In the genomic region with DNA sequence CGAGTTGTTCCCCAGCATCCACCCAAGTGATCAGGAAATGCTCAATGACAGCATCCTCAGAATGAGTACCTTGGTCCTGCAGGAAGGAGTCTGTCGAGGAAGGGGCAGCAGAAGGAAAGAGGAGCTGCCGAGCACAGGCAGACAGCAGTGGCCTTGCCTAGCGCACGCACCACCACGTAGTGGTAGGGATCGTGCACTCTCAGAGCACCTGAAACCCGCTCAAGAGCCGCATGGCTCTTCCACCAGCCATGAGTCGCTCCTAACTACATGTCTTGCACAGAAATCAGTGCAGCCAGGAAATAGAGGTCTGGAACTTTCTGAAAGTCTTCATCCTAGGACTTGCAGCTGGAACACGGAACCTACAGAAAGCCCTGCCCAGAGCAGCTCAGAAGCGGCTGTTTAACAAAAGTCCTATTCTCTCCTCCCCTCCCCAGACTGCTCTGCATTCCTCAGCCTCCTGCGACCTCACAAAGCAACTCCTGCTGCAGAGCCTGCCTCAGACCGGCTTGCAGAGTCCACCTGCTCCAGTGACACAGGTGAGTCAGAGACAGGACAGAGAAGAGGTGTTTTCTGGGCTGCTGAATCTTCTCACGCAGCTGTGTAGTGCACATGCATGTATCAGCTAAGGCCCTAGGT, we compare ENCODE assay signal across 16 mouse cellular contexts. TPM values are rescaled to one million over a fixed set of nuclear protein-coding genes. Genes with fewer than 3 reads are reported as not detected.
DNase-seq lines count a peak whose midpoint lies in the region; ATAC-seq and TF ChIP-seq lines count a peak whose summit lies in the region.
"Had no signal": no experiment of that assay in that cellular context is flagged by ENCODE, and none has a peak within 500 bp of the region (broad histone marks: within the 10 kb centered on the region; RNA-seq: fewer than 3 reads in every experiment).

No protein-coding gene starts in this region.

- H3K27me3 ChIP-seq in heart, embryonic 11.5 days (ENCODE audit: control insufficient read depth, insufficient read depth, low read length) = 0 out of 2 replicates have a peak, but pooled peaks cover 3% of the 10 kb centered on the region
- no peaks in the 10 kb centered on the region for H3K27me3 ChIP-seq in lung, embryonic 14.5 days (ENCODE audit: insufficient read depth, low read length)
- no peaks in the 10 kb centered on the region for H3K27me3 ChIP-seq in embryonic facial prominence, embryonic 14.5 days (replicated peaks; ENCODE audit: control insufficient read depth, insufficient read depth, low read length)
- H3K27me3 ChIP-seq: heart, embryonic 15.5 days; limb, embryonic 15.5 days; neural tube, embryonic 15.5 days had no signal

- no peaks in the 10 kb centered on the region for H3K9me3 ChIP-seq in heart, embryonic 11.5 days (replicated peaks; ENCODE audit: control insufficient read depth, low read length)
- H3K9me3 ChIP-seq in lung, embryonic 14.5 days (ENCODE audit: low read depth, low read length) = no peaks in the 10 kb centered on the region
- H3K9me3 ChIP-seq in embryonic facial prominence, embryonic 14.5 days (ENCODE audit: control insufficient read depth, low read length) = no peaks in the 10 kb centered on the region
- H3K9me3 ChIP-seq: heart, embryonic 15.5 days; limb, embryonic 15.5 days; neural tube, embryonic 15.5 days had no signal

- H3K9ac ChIP-seq in heart, embryonic 11.5 days (ENCODE audit: low read depth, low read length) = no peak overlapping the region
- no peak overlapping the region for H3K9ac ChIP-seq in lung, embryonic 14.5 days
- no peak overlapping the region for H3K9ac ChIP-seq in embryonic facial prominence, embryonic 14.5 days (ENCODE audit: low read depth, low read length)
- H3K9ac ChIP-seq: heart, embryonic 15.5 days; hindbrain, embryonic 14.5 days; limb, embryonic 15.5 days; neural tube, embryonic 15.5 days had no signal

- peak overlapping the region; percentile 20; the same call in 1 of the 2 replicates for H3K4me2 ChIP-seq in heart, embryonic 11.5 days
- H3K4me2 ChIP-seq in lung, embryonic 14.5 days = peak overlapping the region; percentile 19; the same call in 1 of the 2 replicates
- H3K4me2 ChIP-seq in embryonic facial prominence, embryonic 14.5 days (ENCODE audit: low read depth, low read length) = no peak overlapping the region
- H3K4me2 ChIP-seq: heart, embryonic 15.5 days; hindbrain, embryonic 14.5 days; limb, embryonic 15.5 days; neural tube, embryonic 15.5 days had no signal

- no peak overlapping the region for H3K4me3 ChIP-seq in heart, embryonic 11.5 days (ENCODE audit: low read depth, low read length)
- H3K4me3 ChIP-seq in lung, embryonic 14.5 days (ENCODE audit: low read depth, low read length) = no peak overlapping the region
- H3K4me3 ChIP-seq in embryonic facial prominence, embryonic 14.5 days (ENCODE audit: low read depth, low read length) = no peak overlapping the region
- H3K4me3 ChIP-seq: heart, embryonic 15.5 days; limb, embryonic 15.5 days; neural tube, embryonic 15.5 days had no signal

- WGBS in heart, embryonic 11.5 days (ENCODE audit: insufficient replicate concordance) = 34% methylated on average over 15 of the region's 15 CpGs
- WGBS in lung, embryonic 14.5 days = 24% methylated on average over 15 of the region's 15 CpGs
- 21% methylated on average over 15 of the region's 15 CpGs for WGBS in embryonic facial prominence, embryonic 14.5 days

- H3K36me3 ChIP-seq in heart, embryonic 11.5 days (ENCODE audit: control insufficient read depth, insufficient read depth, low read length) = no peaks in the 10 kb centered on the region
- no peaks in the 10 kb centered on the region for H3K36me3 ChIP-seq in lung, embryonic 14.5 days (ENCODE audit: insufficient read depth)
- H3K36me3 ChIP-seq in embryonic facial prominence, embryonic 14.5 days (ENCODE audit: control insufficient read depth, insufficient read depth, low read length) = no peaks in the 10 kb centered on the region
- H3K36me3 ChIP-seq: heart, embryonic 15.5 days; limb, embryonic 15.5 days; neural tube, embryonic 15.5 days had no signal

- H3K4me1 ChIP-seq in heart, embryonic 11.5 days (ENCODE audit: control insufficient read depth, insufficient read depth, low read length) = peaks cover 6% of the 10 kb centered on the region
- no peaks in the 10 kb centered on the region for H3K4me1 ChIP-seq in lung, embryonic 14.5 days (ENCODE audit: insufficient read depth)
- 0 out of 2 replicates have a peak, but pooled peaks cover 4% of the 10 kb centered on the region for H3K4me1 ChIP-seq in embryonic facial prominence, embryonic 14.5 days (ENCODE audit: control insufficient read depth, insufficient read depth, low read length)

- no peak overlapping the region for H3K27ac ChIP-seq in heart, embryonic 11.5 days (ENCODE audit: low read depth, low read length)
- no peak overlapping the region; the same call in 1 of the 2 replicates for H3K27ac ChIP-seq in lung, embryonic 14.5 days (ENCODE audit: low read depth)
- H3K27ac ChIP-seq in embryonic facial prominence, embryonic 14.5 days (replicated peaks; ENCODE audit: low read depth, low read length) = no peak overlapping the region
- H3K27ac ChIP-seq: heart, embryonic 15.5 days; hindbrain, embryonic 14.5 days; limb, embryonic 15.5 days; neural tube, embryonic 15.5 days had no signal

- ATAC-seq in heart, embryonic 11.5 days (replicated peaks; ENCODE audit: insufficient number of reproducible peaks, low FRiP score, low TSS enrichment) = no peak
- ATAC-seq in lung, embryonic 14.5 days (ENCODE audit: insufficient read depth) = peak; percentile 75; the same call in 1 of the 2 replicates
- 0 out of 2 replicates have a peak, but pooled peaks have one; percentile 44 for ATAC-seq in embryonic facial prominence, embryonic 14.5 days (ENCODE audit: low read depth)

- DNase-seq in heart, adult 18-20 months = no peak
- DNase-seq in lung, embryonic 14.5 days = peak; percentile 49
- DNase-seq in lung, postnatal 4 days = no peak
- peak; percentile 63 for DNase-seq in ZHBTc4 (ENCODE audit: low read depth, low spot score)
- DNase-seq in embryonic facial prominence, embryonic 14.5 days (ENCODE audit: low spot score) = no peak
- DNase-seq in cerebellum, postnatal 10 days = no peak
- DNase-seq in cerebellum, postnatal 36 days = no peak
- DNase-seq: gastrocnemius, postnatal 10 days; kidney, adult 2 months; lung, adult 18-20 months; right cerebral cortex, postnatal 4 days had no signal

- TF ChIP-seq CTCF in lung, embryonic 14.5 days (IDR thresholded peaks at IDR 0.05; ENCODE audit: low read depth) = no peak

RNA-seq across cellular contexts. Expression of a gene that starts 32.0 kb away (rescaled TPM):
- polyA plus RNA-seq in heart, embryonic 11.5 days (2014; fragmentation: Nextera tagmentation; extraction: Ambion mirVana) = 408 and 438 TPM in 2 replicates
- 100 to 1,000 TPM; 431 to 565 TPM for total RNA-seq in heart, adult 18-20 months (2021)
- 717 and 719 TPM in 2 replicates for polyA plus RNA-seq in lung, embryonic 14.5 days (2014; fragmentation: Nextera tagmentation; extraction: Ambion mirVana)
- 754 and 803 TPM in 2 replicates for polyA plus RNA-seq in embryonic facial prominence, embryonic 14.5 days (2014; fragmentation: Nextera tagmentation; extraction: Ambion mirVana)

Comparison
In these comparisons a context has a peak if more than half of its experiments do, and no peak if none do; other contexts are left out.
1. DNase-seq: peak in lung, embryonic 14.5 days (single experiment) and ZHBTc4 (single experiment); none in heart, adult 18-20 months (0 of 2), lung, postnatal 4 days (0 of 2), embryonic facial prominence, embryonic 14.5 days (single experiment), cerebellum, postnatal 10 days (0 of 2) and cerebellum, postnatal 36 days (0 of 2).